Mouse (Mus musculus) stomach, postnatal 0 days (tissue): ENCODE measurements around the gene Mydgf.

ENCODE experiments used
- CTCF ChIP-seq: IDR thresholded peaks from 2 replicates; pipeline ENCODE4 v1.5.1; 2016; ENCODE audit warnings: antibody characterized with exemption, low read depth, mild to moderate bottlenecking, moderate library complexity
- EP300 ChIP-seq: optimal IDR thresholded peaks from 2 replicates; pipeline ENCODE3; 2016; ENCODE audit warnings: antibody characterized with exemption

- TF ChIP-seq CTCF (no peak), EP300 (no peak)
Measured at GRCm38 (mm10) chr17:56137839-56138613, 45.7 kb downstream of the Mydgf start.
